Mouse (Mus musculus) MEL (cell line): ENCODE results near the gene Ppp2r2c. TPM values are rescaled to one million over a fixed set of nuclear protein-coding genes. Genes with fewer than 3 reads are reported as not detected.

ENCODE experiments used
- DNase-seq: peaks from one replicate; pipeline ENCODE4 v3.0.0; 2011; ENCODE audit warnings: low read depth, low spot score
- H3K27ac ChIP-seq: 2 replicates; pipeline ENCODE4 v1.5.1; 2012; ENCODE audit warnings: low read depth, mild to moderate bottlenecking, control low read depth, low read length, moderate library complexity; ENCODE audit not compliant: control insufficient read depth
- H3K27me3 ChIP-seq, 2 experiments: fragments of 150-350 bp in 1 of 2; sonication (generic) in 1 of 2; 2 replicates each; pipeline ENCODE4 v1.6.1; 2012; ENCODE audit warnings: low read length in 2 of 2, mild to moderate bottlenecking in 2 of 2, improper control_type of control experiment in 1 of 2, moderate library complexity in 1 of 2; ENCODE audit not compliant: insufficient read depth in 2 of 2, control insufficient read depth in 1 of 2
- H3K36me3 ChIP-seq, 2 experiments: 2 replicates each; pipeline ENCODE4 v1.6.1; 2012 to 2014; ENCODE audit warnings: low read length in 2 of 2, improper control_type of control experiment in 1 of 2, inconsistent platforms in 1 of 2, mild to moderate bottlenecking in 1 of 2; ENCODE audit not compliant: insufficient read depth in 2 of 2, control insufficient read depth in 1 of 2
- H3K4me1 ChIP-seq, 2 experiments: fragments of 150-350 bp in 1 of 2; sonication (generic) in 1 of 2; 2 replicates each; pipeline ENCODE4 v1.6.1; 2012; ENCODE audit warnings: low read length in 2 of 2, improper control_type of control experiment in 1 of 2, mild to moderate bottlenecking in 1 of 2; ENCODE audit not compliant: insufficient read depth in 2 of 2, control insufficient read depth in 1 of 2
- H3K4me3 ChIP-seq, 2 experiments: fragments of 150-350 bp in 1 of 2; sonication (generic) in 1 of 2; 2 replicates each; pipeline ENCODE4 v1.5.1; 2012; ENCODE audit warnings: low read depth in 2 of 2, low read length in 2 of 2, mild to moderate bottlenecking in 2 of 2, moderate library complexity in 2 of 2, control low read depth in 1 of 2, improper control_type of control experiment in 1 of 2; ENCODE audit not compliant: control insufficient read depth in 1 of 2, insufficient read depth in 1 of 2
- H3K79me2 ChIP-seq: 2 replicates; pipeline ENCODE4 v1.6.1; 2012; ENCODE audit warnings: mild to moderate bottlenecking, low read length, moderate library complexity; ENCODE audit not compliant: control insufficient read depth, poor library complexity, insufficient read depth
- H3K9ac ChIP-seq: 2 replicates; pipeline ENCODE4 v1.6.1; 2012; ENCODE audit warnings: low read depth, mild to moderate bottlenecking, control low read depth, low read length, moderate library complexity; ENCODE audit not compliant: control insufficient read depth, poor library complexity, severe bottlenecking
- H3K9me3 ChIP-seq: fragments of 150-350 bp; sonication (generic); replicated peaks from 2 replicates; pipeline ENCODE4 v1.6.1; 2012; ENCODE audit warnings: mild to moderate bottlenecking, low read length, improper control_type of control experiment, moderate library complexity; ENCODE audit not compliant: insufficient read depth
- BHLHE40 ChIP-seq: IDR thresholded peaks from 2 replicates; pipeline ENCODE4 v1.6.1; 2012; ENCODE audit warnings: low read depth, mild to moderate bottlenecking, inconsistent platforms, low read length, improper control_type of control experiment, borderline replicate concordance
- CHD2 ChIP-seq: IDR thresholded peaks from 2 replicates; pipeline ENCODE4 v1.6.1; 2011; ENCODE audit warnings: low read length, improper control_type of control experiment
- CTCF ChIP-seq, 3 experiments: IDR thresholded peaks in 2 of 3; conservative IDR thresholded peaks in 1 of 3; 2 replicates each; pipeline ENCODE4 v1.5.1; 2011 to 2012; ENCODE audit warnings: low read length in 3 of 3, low read depth in 2 of 3, mild to moderate bottlenecking in 2 of 3, improper control_type of control experiment in 1 of 3, inconsistent platforms in 1 of 3, mixed read lengths in 1 of 3, moderate library complexity in 1 of 3; ENCODE audit not compliant: control insufficient read depth in 1 of 3, insufficient read depth in 1 of 3, poor library complexity in 1 of 3, severe bottlenecking in 1 of 3
- ELF1 ChIP-seq: IDR thresholded peaks from 2 replicates; pipeline ENCODE4 v1.6.1; 2014; ENCODE audit warnings: low read depth, mild to moderate bottlenecking, inconsistent platforms, low read length, improper control_type of control experiment, moderate library complexity
- ETS1 ChIP-seq: IDR thresholded peaks from 2 replicates; pipeline ENCODE4 v1.6.1; 2012; ENCODE audit warnings: low read depth, mild to moderate bottlenecking, inconsistent platforms, low read length, improper control_type of control experiment, moderate library complexity
- GABPA ChIP-seq: IDR thresholded peaks from 2 replicates; pipeline ENCODE4 v1.6.1; 2012; ENCODE audit warnings: low read depth, mild to moderate bottlenecking, inconsistent platforms, low read length, improper control_type of control experiment, moderate library complexity
- GATA1 ChIP-seq: IDR thresholded peaks from 2 replicates; pipeline ENCODE4 v1.6.1; 2011; ENCODE audit warnings: low read depth, low read length, improper control_type of control experiment
- HCFC1 ChIP-seq: IDR thresholded peaks from 2 replicates; pipeline ENCODE4 v1.6.1; 2012; ENCODE audit warnings: low read depth, mild to moderate bottlenecking, inconsistent platforms, low read length, improper control_type of control experiment, moderate library complexity
- KAT2A ChIP-seq: conservative IDR thresholded peaks from 2 replicates; pipeline ENCODE4 v1.6.1; 2012; ENCODE audit warnings: low read depth, low read length, improper control_type of control experiment, inconsistent platforms
- MAX ChIP-seq: IDR thresholded peaks from 2 replicates; pipeline ENCODE4 v1.6.1; 2011; ENCODE audit warnings: low read length, improper control_type of control experiment
- MAZ ChIP-seq: IDR thresholded peaks from 2 replicates; pipeline ENCODE4 v1.6.1; 2012; ENCODE audit warnings: low read depth, mild to moderate bottlenecking, inconsistent platforms, low read length, improper control_type of control experiment
- MEF2A ChIP-seq: IDR thresholded peaks from 2 replicates; pipeline ENCODE4 v1.6.1; 2014; ENCODE audit warnings: low read depth, mild to moderate bottlenecking, inconsistent platforms, low read length, improper control_type of control experiment; ENCODE audit not compliant: poor library complexity, insufficient replicate concordance, severe bottlenecking; ENCODE audit errors: extremely low read depth
- MYB ChIP-seq: IDR thresholded peaks from 2 replicates; pipeline ENCODE4 v1.6.1; 2011; ENCODE audit warnings: mild to moderate bottlenecking, low read depth, low read length, improper control_type of control experiment
- MYC ChIP-seq: IDR thresholded peaks from 2 replicates; pipeline ENCODE4 v1.6.1; 2011; ENCODE audit warnings: low read depth, mild to moderate bottlenecking, low read length, improper control_type of control experiment, moderate library complexity
- NRF1 ChIP-seq: IDR thresholded peaks from 2 replicates; pipeline ENCODE4 v1.6.1; 2014; ENCODE audit warnings: low read depth, mild to moderate bottlenecking, inconsistent platforms, low read length, improper control_type of control experiment, moderate library complexity; ENCODE audit not compliant: poor library complexity, insufficient read depth, severe bottlenecking
- POLR2A ChIP-seq, 2 experiments: IDR thresholded peaks; 2 replicates each; pipeline ENCODE4 v1.6.1; 2011 to 2012; ENCODE audit warnings: low read length in 2 of 2, mild to moderate bottlenecking in 2 of 2, control low read depth in 1 of 2, improper control_type of control experiment in 1 of 2, low read depth in 1 of 2, moderate library complexity in 1 of 2; ENCODE audit not compliant: control insufficient read depth in 1 of 2, insufficient read depth in 1 of 2, poor library complexity in 1 of 2
- POLR2AphosphoS2 ChIP-seq: IDR thresholded peaks from 2 replicates; pipeline ENCODE4 v1.6.1; 2011; ENCODE audit warnings: low read length, improper control_type of control experiment
- POLR2AphosphoS5 ChIP-seq: IDR thresholded peaks from 2 replicates; pipeline ENCODE4 v1.6.1; 2012; ENCODE audit warnings: low read depth, borderline replicate concordance, mild to moderate bottlenecking, inconsistent platforms, low read length, moderate library complexity, mixed read lengths
- RAD21 ChIP-seq: IDR thresholded peaks from 2 replicates; pipeline ENCODE4 v1.6.1; 2011; ENCODE audit warnings: mild to moderate bottlenecking, low read depth, low read length, improper control_type of control experiment
- SMC3 ChIP-seq: IDR thresholded peaks from 2 replicates; pipeline ENCODE4 v1.6.1; 2011; ENCODE audit warnings: low read depth, low read length, improper control_type of control experiment
- UBTF ChIP-seq: IDR thresholded peaks from 2 replicates; pipeline ENCODE4 v1.6.1; 2012; ENCODE audit warnings: low read depth, mild to moderate bottlenecking, inconsistent platforms, low read length, improper control_type of control experiment, moderate library complexity, borderline replicate concordance; ENCODE audit not compliant: insufficient read depth
- USF1 ChIP-seq: IDR thresholded peaks from 2 replicates; pipeline ENCODE4 v1.6.1; 2014; ENCODE audit warnings: low read depth, mild to moderate bottlenecking, inconsistent platforms, low read length, improper control_type of control experiment, moderate library complexity
- ZMIZ1 ChIP-seq: IDR thresholded peaks from 2 replicates; pipeline ENCODE4 v1.6.1; 2012; ENCODE audit warnings: low read depth, mild to moderate bottlenecking, inconsistent platforms, low read length, improper control_type of control experiment, moderate library complexity
- ZNF384 ChIP-seq: IDR thresholded peaks from 2 replicates; pipeline ENCODE4 v1.6.1; 2012; ENCODE audit warnings: low read depth, mild to moderate bottlenecking, inconsistent platforms, low read length, improper control_type of control experiment
- polyA plus RNA-seq, 2 experiments: library from polyadenylated mRNA; stranded (reverse) in 1 of 2; unstranded in 1 of 2; fragments of >175 nt in 1 of 2; fragments of >200 nt in 1 of 2; gene quantifications; 2 replicates each; pipeline versions ENCODE4 v1.2.1 to v1.2.4; 2012; ENCODE audit warnings: low replicate concordance in 2 of 2, low read depth in 1 of 2; ENCODE audit not compliant: insufficient read length in 2 of 2, insufficient read depth in 1 of 2, missing spikeins in 1 of 2
- total RNA-seq: library from RNA; depleted of rRNA; stranded (reverse); fragments of 300-350 nt; gene quantifications from 2 replicates; pipeline ENCODE4 v1.2.3, GENCODE M21; 2012

The Ppp2r2c gene
- total and polyA plus RNA-seq, 3 experiments, result not detected

- Histone ChIP-seq H3K79me2 (no peaks in the 10 kb centered on the region), H3K4me1 (no peaks in the 10 kb centered on the region), H3K9me3 (no peaks in the 10 kb centered on the region)
- no peak for DNase-seq
- no peak for TF ChIP-seq POLR2AphosphoS5
- no peak for TF ChIP-seq HCFC1
- TF ChIP-seq RAD21, result no peak
- TF ChIP-seq GABPA, result no peak
- TF ChIP-seq USF1, result no peak
- no peak for TF ChIP-seq MYB
- TF ChIP-seq ELF1, result no peak
- no peak for TF ChIP-seq CHD2
- no peak for TF ChIP-seq UBTF
- TF ChIP-seq GATA1, result no peak
- no peak for TF ChIP-seq ZNF384
- TF ChIP-seq CTCF (IDR thresholded peaks at IDR 0.05 in 2 of 3, conservative IDR thresholded peaks at IDR 0.05 in 1 of 3; ENCODE audit: control insufficient read depth in 1 of 3, insufficient read depth in 1 of 3, low read depth in 2 of 3, low read length in 3 of 3, poor library complexity in 1 of 3, severe bottlenecking in 1 of 3), result no peak
- TF ChIP-seq BHLHE40, result no peak
- no peak for TF ChIP-seq ZMIZ1
- TF ChIP-seq ETS1, result no peak
- no peak for TF ChIP-seq POLR2AphosphoS2
- no peak for TF ChIP-seq NRF1
- no peak for TF ChIP-seq MAX
- TF ChIP-seq POLR2A (IDR thresholded peaks at IDR 0.05; ENCODE audit: control insufficient read depth in 1 of 2, insufficient read depth in 1 of 2, low read depth in 1 of 2, low read length in 2 of 2, poor library complexity in 1 of 2), result no peak
- TF ChIP-seq MEF2A, result no peak
- TF ChIP-seq, all 39 proteins: peak for 0
- Histone ChIP-seq H3K27me3 (no peaks in the 10 kb centered on the region), H3K27ac (no peak overlapping the region), H3K9ac (no peak overlapping the region), H3K36me3 (no peaks in the 10 kb centered on the region), H3K4me3 (no peak overlapping the region)
These were observed 12.3 kb downstream of the Ppp2r2c start for GRCm38 (mm10) chr5:36880622-36881021.

- no peak overlapping the region for H3K27ac ChIP-seq
- H3K4me1 ChIP-seq, result no peaks in the 10 kb centered on the region
- no peaks in the 10 kb centered on the region for H3K79me2 ChIP-seq
- no peak for DNase-seq
- no peaks in the 10 kb centered on the region for H3K27me3 ChIP-seq
- no peaks in the 10 kb centered on the region for H3K9me3 ChIP-seq
- H3K4me3 ChIP-seq, result no peak overlapping the region
- no peak overlapping the region for H3K9ac ChIP-seq
- TF ChIP-seq POLR2AphosphoS2, result no peak
- TF ChIP-seq ZNF384, result no peak
- no peak for TF ChIP-seq ELF1
- no peak for TF ChIP-seq SMC3
- no peak for TF ChIP-seq MYB
- no peak for TF ChIP-seq MAZ
- TF ChIP-seq KAT2A, result no peak
- no peak for TF ChIP-seq BHLHE40
- no peak for TF ChIP-seq POLR2A (IDR thresholded peaks at IDR 0.05; ENCODE audit: control insufficient read depth in 1 of 2, insufficient read depth in 1 of 2, low read depth in 1 of 2, low read length in 2 of 2, poor library complexity in 1 of 2)
- no peak for TF ChIP-seq MYC
- no peaks in the 10 kb centered on the region for H3K36me3 ChIP-seq
These were observed 15.2 kb downstream of the Ppp2r2c start for GRCm38 (mm10) chr5:36883516-36883915.
